Mouse (Mus musculus): Measurements from ENCODE around the gene Gm5134.

- TF ChIP-seq CTCF (conservative IDR thresholded peaks at IDR 0.05 in 1 of 2, IDR thresholded peaks at IDR 0.05 in 1 of 2; ENCODE audit: low read depth in 2 of 2, low read length in 2 of 2) (peak in 1 of 2 experiments; percentile 50; a peak in 2 of 4 replicates), SMC3 (IDR thresholded peaks at IDR 0.05; ENCODE audit: low read depth, low read length) (no peak; the same call in 1 of the 2 replicates), POLR2A (IDR thresholded peaks at IDR 0.05; ENCODE audit: low read depth, low read length) (peak; percentile 48), TCF12 (IDR thresholded peaks at IDR 0.05; ENCODE audit: low read depth, low read length) (peak; percentile 32; the same call in 1 of the 2 replicates), MYC (IDR thresholded peaks at IDR 0.05; ENCODE audit: low read depth, low read length) (no peak), MAX (IDR thresholded peaks at IDR 0.05; ENCODE audit: low read length) (no peak), IRF4 (IDR thresholded peaks at IDR 0.05; ENCODE audit: low read depth, low read length) (peak; percentile 53; the same call in 1 of the 2 replicates), POLR2AphosphoS2 (IDR thresholded peaks at IDR 0.05; ENCODE audit: low read depth, low read length) (no peak), ZMIZ1 (IDR thresholded peaks at IDR 0.05; ENCODE audit: low read depth, low read length) (no peak), USF1 (IDR thresholded peaks at IDR 0.05; ENCODE audit: low read depth, low read length) (no peak), MAFK (IDR thresholded peaks at IDR 0.05; ENCODE audit: insufficient replicate concordance, low read length) (no peak), EP300 (IDR thresholded peaks at IDR 0.05; ENCODE audit: low read length) (no peak), ZNF384 (IDR thresholded peaks at IDR 0.05; ENCODE audit: low read depth, low read length) (no peak)
Measured at GRCm38 (mm10) chr10:75936909-75937667, 17.2 kb upstream of the Gm5134 start.

Measured in CH12.LX (cell line).